Mouse (Mus musculus) brain, embryonic 14.5 days (tissue): Measurements from ENCODE around the gene Foxl2.

Experiments used
- CTCF ChIP-seq: fragments of 200-500 bp; IDR thresholded peaks from 2 replicates; pipeline ENCODE4 v1.5.1; 2012; ENCODE audit warnings: inconsistent platforms, mild to moderate bottlenecking, moderate library complexity, borderline replicate concordance; ENCODE audit not compliant: insufficient read depth, insufficient read length; ENCODE audit errors: extremely low read depth
- POLR2A ChIP-seq: fragments of 200-500 bp; IDR thresholded peaks from 2 replicates; pipeline ENCODE4 v1.6.1; 2012; ENCODE audit warnings: mild to moderate bottlenecking, inconsistent platforms, borderline replicate concordance; ENCODE audit not compliant: poor library complexity, insufficient read depth, insufficient read length, severe bottlenecking; ENCODE audit errors: extremely low read depth

- TF ChIP-seq CTCF (no peak), POLR2A (peak; percentile 90)
Measured at GRCm38 (mm10) chr9:98985800-98986475, 30.9 kb downstream of the Foxl2 start, which contains the start of gene Faim.
